Mouse (Mus musculus) heart, adult 8-10 months (tissue): ENCODE data around the gene Apbb1ip. TPM values are rescaled to one million over a fixed set of nuclear protein-coding genes. Genes with fewer than 3 reads are reported as not detected.

ENCODE experiments used
- total RNA-seq, 4 experiments: library from RNA; stranded (reverse); gene quantifications; 2 replicates each; pipeline ENCODE4 v1.2.4; 2022

The Apbb1ip gene
- total RNA-seq, 4 experiments from 2014 or later: 1.9 to 4.7 (median 3.8) TPM

Other genes with a start within 250 kb of the Apbb1ip start
- not detected for gene Gad2, start 151.9 kb upstream of the Apbb1ip start, total RNA-seq
- gene Pdss1, start 121.4 kb downstream of the Apbb1ip start, total RNA-seq: 10 to 100 TPM; 16.1 to 23.5 (median 20.4) TPM